Mouse (Mus musculus) cerebellum, adult 11 months (tissue): Measurements from ENCODE around the gene Ckmt2.

ENCODE experiments used
- DNase-seq: peaks from one replicate; pipeline ENCODE4 v3.0.0; 2022

Gene Ckmt2

DNA sequence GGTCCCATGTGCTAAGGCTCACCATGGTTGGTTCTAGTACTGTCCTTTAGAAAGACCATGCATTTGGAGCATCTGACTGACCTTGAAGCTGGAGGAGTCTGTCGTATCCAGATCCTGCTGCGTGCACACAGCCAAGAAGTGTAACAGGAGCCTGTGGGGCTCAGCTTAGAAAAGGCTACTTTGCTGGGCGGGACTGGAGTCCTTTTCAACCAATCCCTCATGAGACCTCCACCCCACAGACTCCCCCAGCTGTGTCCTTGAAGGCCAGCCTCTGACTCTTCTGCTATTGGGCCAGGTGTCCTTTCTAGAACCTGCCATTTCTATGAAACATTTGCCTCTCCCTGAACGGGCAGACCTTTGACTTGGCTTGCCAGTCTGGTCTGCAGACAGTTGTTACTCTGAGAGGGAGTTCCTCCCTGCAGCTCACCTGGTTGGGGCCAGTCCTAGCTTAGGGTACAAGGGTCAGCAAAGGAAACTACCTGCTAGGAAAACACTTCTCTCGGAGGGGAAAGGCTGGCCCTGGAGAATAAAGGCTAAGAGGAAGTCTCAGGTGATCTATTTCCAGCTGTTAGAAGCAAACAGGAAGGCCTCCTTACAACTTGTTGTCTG, at the start of gene Ckmt2:
Gene Ckmt2, minus strand, starts transcription at position 145 of the 609 bp plus-strand sequence.
- DNase-seq = no peak

DNA sequence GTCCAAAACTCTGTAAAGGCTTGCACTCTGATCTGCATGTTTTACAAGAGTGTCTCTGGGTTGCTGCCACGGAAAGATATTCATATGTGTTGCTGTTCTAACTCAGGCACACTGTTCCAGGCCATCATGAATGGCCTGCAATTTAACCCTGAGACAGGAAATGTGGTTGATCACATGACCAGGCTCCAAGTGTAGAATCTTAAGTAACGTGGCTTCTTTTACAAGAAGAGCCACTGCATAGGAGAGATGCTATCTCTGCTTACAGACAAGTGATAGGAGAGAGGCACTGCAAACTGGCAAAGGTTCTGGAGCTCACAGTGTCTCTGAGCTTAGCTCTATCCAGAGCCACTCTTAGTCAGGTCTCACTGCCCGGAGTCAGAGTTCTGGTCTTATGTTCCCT, 44.3 kb upstream of the Ckmt2 start:
- no peak for DNase-seq

DNA sequence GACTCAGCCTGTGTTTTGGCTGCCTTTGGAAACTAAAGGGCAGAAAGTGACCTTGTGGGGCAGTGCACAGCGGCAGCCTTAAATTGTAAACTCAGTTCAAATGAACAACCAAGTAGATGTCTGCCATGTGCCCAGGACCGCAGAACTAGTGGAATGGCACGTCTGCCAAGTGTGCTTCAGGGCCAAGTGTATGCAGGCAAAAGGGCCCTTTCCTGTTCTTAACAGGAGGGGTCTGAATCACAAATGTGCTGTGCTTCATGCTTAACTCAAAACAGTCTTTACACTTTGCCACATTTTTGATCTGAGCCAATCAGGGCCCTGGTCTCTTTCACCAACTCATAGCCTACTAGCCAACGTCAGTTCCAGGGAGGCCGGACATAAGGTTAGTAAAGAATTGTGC, 42.1 kb upstream of the Ckmt2 start:
- no peak for DNase-seq

DNA sequence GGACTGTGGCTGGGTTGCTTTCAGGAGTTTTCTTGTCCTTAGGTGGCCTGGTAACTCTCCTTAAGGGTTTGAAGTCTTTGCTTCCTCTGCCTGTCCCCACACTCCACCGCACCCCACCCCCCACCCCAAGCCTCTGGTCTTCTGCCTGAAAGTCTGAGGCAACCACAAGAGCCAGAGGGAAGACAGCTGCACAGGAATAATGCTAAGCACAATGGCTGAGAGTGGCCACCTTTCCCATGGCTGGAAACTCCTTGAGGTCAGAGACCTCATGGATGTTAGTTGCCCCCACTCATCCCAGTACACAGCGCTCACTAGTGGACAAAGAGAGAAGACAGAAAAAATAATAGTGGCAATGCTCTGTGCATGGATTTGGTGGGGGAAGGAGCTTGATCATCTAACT, 41.1 kb upstream of the Ckmt2 start:
- DNase-seq = no peak

DNA sequence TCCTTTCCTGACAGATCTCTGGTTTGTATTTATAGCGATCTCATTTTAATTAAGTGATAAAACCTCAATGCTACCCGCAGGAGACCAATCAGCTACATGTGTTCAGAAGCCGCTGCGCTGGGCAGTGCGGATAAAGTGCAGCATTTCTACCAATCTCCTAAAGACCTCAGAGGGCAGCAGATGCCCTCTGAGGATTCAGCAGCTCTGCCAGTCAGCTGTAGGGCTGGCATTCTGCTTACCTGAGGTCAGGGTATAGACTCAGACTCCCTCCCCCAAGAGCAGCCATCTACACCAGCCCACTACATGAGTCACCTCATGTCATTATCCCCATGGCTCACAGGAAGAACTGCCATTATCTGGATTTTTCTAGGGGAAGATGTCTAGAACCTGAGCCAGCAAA, 39.6 kb upstream of the Ckmt2 start:
- DNase-seq = no peak

DNA sequence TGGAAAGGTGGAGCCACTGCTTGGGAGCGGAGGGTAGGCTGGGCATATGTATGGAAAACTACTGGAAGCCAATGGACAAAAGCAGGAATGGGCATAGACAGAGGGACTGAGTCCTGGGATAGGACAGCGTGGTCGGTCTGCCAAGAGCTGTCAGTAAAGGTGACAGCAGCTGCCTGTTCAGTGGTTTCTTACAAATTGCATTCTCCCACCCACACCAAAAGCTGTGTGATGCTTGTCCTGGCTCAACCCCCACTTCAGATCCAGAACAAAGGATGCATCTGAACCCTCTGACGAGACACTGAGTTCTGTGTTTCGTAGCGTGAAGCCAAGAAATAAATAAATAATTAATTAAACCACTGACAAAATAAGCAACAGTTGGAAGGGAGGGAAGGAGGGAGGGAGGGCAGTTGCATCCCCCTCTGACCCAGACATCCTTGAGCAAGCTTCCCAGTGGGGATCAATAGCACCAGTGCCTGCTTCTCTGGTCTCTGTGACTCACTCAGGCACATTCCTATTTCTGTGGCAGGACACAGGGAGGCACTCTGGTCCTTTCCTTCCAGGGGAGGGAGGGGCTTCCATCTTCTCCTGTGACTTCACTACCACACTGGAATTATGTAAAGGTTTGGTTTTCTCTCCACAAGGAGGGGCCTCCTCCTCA, 39.0 kb upstream of the Ckmt2 start:
- DNase-seq = no peak

DNA sequence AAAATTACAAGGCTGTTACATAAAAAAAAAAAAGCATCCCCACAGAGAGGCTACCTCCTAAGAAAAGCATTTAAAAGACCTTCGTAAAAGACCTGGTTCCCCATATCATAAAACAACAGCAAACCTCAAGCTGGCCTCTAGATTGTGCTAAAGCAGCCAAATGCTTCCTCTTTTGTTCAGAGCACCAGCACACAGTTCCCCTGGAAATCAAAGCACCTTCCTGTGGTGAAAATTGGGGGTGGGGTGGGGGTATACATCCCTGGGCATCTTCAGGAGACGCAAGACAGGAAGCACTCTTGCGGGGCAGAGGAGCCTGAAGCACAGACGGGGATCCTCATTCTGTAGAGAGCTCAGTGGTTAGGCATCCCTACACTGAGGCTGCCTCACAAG, 38.5 kb upstream of the Ckmt2 start:
- no peak for DNase-seq

DNA sequence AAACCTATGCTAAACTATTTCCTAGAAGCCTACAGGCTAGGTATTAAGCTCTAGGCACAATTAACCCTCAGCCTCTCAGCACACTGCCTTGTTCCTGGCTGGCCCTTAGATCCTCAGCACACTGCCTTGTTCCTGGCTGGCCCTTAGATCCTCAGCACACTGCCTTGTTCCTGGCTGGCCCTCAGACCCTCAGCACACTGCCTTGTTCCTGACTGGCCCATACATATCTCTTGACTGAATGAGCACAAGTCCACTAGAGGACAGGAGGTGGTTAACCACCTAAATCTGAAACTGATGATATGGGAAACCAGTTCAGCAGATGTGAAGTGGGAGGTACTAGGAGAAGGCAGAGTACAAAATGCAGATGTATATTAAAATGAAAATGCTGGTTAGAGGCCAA, 35.0 kb upstream of the Ckmt2 start:
- no peak for DNase-seq

DNA sequence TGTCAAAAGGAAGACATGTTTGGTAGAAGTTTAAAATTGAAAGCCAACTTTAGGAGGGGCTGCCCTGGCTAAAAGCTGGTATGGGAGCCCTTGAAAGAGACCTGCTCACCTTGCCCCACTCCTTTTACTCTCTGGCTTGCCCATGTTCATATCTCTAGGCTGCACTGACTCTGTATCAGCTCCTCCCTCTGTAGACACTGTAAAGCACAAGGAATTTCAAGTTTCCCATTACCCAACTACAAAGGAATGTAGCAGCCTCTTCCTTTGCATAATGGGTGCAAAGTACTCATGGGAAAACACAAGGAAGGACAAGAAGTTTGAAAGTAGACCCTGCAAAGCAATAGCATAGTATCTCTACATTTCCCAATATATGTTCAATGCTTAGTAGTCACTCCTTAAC, 34.5 kb upstream of the Ckmt2 start:
- no peak for DNase-seq

DNA sequence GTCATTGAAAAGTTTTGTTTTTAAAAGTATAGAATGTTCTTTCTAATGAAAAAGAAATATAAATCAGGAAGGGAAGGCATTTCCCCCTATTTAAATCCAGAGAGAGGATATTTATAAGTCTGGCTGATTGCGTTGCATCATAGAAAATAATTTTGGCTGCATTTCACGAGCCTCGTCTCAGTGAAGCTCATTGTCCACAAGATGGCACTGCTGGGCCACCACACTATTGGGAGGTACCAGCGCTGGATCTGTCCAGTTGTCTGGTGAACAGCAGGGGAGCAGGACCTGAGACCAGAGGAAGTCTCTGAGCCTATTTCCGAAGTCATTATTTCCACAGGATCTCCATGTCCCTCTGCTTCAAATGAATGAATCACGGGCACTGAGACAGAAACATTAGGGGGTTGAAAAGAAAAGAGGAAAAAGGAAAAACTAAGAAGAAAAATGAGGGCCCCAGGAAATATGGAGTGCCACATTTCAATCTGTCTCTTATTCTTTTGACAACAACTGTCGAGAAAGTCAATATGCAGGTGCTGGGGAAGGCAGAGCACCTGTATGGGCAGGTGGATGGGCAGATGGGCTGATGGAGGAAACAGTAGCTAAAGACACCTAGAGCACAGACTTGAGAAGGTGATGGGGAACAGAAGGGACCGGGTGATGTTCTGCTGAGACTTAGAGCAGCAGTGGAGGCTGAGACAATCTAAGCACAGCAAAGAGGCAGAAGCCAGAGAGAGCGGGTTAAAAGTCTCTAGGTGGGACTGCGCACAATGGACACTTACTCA, 31.7 kb upstream of the Ckmt2 start:
- DNase-seq = peak; percentile 24

DNA sequence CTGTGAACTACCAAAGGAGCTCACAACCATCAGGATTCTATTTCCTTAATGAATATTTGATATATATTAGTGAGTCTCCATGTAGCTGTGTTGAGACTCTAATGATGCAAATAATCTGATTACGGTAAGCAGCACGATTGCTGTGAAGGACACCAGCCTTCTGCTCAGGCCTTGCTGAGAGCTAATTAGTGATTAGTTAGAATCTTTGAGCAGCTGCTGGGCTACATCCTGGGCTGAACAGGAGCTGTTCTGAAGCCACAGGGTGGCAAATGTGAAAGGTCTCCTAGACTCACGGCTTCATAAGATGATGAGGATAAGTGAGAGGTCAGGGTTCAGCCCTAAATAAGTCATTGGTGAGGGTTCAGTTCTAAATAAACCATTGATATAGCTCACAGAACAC, 29.7 kb upstream of the Ckmt2 start:
- no peak for DNase-seq

DNA sequence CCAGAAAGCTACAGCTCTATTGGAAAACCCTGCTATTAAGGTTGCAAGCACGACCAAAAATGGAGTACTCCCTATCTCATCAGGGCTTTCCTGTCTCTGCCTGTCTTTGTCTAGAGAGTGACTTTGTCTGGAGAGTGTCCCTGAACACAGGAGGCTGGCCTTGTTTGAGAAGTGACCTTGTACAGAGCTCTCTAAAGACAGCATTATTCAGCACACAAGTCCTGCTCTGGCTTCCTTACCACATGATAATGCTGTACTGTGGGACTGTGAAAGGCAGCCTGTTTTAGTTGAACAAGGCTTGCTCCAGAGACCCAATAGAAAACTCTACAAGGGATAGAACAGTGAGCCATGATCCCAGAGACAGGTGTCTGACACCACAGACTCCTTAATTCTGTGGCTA, 19.8 kb upstream of the Ckmt2 start:
- DNase-seq = no peak

DNA sequence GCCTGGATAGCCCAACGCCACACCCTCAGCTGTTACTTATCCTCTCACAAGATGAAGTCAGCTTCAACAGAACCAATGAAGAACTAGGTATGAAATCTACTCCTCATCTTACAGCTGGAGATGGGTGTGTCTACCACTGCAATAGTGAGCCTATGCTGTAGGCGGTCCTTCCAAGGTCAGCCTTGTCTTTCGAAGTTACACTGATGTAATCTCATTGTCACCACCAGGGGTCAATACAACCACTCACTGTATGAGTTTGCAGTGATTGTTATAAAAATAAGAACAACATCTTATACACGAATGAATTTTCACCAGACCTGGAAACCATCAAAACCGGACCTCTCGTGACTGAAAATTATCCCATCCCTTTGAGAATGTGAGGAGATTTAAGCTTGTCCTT, 16.4 kb upstream of the Ckmt2 start:
- no peak for DNase-seq

DNA sequence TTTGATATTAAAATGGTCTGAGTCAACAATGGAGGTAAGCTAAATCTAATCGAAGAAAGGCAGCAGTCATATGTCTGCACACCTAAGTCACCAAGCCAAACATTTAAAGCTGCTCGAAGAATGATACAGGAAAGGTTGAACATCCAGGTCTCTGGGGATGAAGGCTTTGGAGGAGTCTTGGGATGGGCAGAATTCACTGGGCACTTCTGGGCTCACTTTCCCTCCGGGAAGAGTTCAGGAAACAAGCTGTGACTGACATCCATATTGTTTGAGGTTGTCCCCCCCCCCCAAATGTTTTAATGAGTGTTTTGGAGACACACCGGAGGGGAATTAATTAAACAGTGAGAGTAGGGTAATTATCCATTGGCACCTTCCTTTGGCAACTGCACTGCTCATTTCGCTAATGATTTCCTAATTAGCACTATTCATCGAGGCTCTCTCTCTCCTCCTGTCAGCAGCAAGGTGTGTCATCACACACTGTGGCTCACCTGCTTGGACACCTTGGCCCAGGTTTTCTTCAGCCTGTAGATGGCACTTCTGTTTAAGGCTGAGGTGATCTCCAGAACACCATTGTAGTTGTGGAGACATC, 13.4 kb upstream of the Ckmt2 start:
- DNase-seq = no peak

DNA sequence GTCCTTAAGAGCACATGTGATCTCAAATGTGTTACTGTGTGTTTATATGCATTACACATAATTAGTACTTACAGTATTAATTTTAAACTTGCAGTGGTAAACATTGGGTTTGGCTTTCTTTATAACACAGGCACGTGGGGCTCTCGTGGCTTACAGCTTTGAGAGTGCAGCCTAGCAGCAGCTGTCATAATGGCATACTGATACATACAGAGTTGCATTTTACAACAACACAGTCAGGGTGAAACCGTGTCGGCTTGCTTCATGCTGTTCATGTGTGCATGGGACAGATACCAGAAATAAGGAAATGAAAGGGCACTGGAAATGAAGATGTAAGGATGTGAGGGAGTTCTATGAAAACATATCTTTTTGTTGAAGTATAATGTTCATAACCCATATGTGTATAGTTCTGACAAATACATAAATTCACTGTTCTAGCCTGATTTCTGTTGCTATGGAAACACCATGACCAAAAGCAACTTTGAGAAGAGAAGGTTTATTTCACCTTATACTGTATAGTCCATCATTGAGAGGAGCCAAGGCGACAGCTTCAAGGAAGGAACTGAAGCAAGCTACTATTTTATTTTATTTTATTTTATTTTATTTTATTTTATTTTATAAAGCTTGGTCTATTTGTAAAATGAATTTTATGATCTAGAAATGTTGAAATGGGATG, 8.2 kb upstream of the Ckmt2 start:
- no peak for DNase-seq

DNA sequence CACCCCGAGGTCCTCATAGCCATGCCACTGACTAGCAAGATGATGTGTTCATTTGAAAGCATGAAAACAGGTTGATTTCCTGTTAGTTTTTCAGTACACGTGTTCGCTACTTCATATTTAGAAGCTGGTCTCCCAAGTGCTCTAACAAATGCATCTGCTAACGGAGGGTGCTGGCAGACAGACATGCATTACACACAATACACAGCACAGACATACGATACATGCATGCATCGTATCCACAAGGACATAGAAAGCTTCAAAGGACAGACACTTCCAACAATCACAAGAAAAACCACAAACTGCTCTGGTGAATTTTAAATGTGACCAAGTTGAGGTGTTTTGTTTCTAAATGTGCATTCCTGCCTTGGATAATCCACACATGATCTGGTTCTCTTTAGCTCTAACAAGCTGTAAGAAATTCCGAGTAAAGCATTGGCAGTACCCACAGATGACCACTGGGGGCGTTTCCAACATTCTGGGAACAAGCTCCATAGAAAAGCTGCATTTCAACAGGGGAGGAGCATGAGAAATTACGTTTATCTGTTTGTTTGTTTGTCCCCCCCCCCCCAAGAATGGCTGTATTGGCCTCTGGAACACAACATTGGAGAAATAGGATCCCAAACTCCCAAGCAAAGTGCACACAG, 5.3 kb upstream of the Ckmt2 start:
- DNase-seq = peak; percentile 16

DNA sequence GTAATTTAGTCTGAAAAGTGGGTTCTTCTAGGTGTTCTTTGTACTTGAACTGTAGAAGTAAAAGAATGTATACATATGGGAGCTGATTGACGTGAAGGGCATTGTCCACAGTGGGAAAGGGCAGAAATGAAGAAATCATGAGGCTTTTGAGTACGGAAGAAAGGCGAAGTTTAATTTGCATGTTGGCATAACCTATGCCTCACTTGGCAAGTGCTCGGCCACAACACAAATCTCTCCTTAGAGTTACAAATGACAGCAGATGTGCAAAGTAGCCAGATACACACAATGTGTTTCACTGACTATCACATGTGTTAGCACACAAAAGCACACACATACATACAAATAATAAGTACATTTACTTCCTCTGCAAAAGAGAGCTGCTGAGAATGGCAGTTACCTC, 3.6 kb upstream of the Ckmt2 start:
- DNase-seq = no peak

DNA sequence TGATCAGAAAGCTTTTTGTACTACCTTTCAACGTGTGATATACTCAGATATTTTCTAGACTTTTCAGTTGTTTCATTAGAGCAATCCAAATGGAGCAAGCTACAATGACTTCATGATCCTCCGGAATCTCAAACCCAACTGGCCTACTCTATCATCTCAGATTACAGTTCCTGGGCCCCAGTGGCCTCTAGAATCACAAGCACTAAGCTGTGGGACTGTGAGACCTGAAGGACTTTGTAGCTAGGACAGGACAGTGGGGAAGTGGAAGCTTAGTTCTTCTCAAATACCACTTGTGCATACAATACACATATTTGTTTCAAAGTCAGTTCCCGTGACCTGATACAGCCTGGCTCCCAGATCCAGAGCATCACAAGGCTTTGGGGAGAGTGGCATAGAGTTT, 1.3 kb upstream of the Ckmt2 start:
- DNase-seq = no peak

DNA sequence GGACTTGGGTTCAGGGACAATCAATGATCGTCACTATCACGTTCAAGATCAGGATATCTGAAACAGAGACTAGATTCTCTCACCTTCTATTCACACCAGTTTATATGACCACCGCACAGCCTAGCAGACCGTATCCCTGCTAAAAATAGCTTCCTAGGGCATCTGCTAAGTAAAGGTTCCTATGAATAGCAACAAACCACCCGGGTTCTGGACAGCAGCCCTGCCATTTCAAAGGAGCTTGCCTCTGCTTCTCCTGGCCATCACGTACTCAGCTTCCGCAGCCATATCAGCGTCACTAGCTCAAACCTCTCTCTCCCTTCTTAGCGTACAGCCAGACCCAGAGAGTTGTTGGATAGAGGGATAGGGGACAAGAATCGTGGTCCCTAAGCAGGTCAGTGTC, 665 bp upstream of the Ckmt2 start:
- DNase-seq = no peak

DNA sequence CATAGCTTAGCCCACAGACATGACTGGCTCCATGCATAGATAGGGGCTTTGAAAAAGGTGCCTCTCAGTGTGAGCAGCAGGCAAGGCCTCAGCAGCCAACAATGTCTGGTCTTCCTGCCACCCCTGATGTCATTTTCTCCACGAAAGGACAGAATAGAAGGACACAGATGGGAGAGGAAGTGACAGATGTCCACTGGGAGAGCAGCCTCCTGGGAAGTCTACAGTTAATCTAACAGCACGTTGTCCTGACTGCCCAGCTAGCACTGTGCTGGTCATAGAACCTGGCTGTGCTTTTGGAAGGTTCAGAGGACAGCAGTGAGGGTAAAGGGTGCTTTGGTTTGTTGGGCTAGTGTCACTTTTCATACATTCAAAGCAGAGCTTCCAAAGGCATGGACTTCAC, 1.1 kb downstream of the Ckmt2 start:
- DNase-seq = no peak

DNA sequence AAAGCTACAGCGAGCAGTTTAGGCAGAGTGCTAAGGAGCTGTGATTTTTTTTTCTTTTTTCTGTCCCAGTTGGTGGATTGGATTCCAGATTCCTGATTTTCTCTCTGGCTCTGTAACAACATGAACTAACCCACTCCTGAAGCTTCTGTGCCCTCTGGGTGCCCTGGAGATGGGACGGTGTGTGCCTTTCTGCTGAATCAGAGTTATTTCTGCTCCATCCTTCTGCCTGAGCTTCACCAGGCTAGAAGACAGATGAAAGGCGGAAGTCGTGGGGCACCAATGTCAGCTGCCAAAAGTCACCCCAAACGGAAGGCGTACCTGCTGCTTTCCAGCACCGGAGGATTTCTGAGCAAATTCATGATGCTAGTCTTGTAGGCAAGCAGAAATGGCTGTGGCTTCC, 2.1 kb downstream of the Ckmt2 start:
- no peak for DNase-seq

DNA sequence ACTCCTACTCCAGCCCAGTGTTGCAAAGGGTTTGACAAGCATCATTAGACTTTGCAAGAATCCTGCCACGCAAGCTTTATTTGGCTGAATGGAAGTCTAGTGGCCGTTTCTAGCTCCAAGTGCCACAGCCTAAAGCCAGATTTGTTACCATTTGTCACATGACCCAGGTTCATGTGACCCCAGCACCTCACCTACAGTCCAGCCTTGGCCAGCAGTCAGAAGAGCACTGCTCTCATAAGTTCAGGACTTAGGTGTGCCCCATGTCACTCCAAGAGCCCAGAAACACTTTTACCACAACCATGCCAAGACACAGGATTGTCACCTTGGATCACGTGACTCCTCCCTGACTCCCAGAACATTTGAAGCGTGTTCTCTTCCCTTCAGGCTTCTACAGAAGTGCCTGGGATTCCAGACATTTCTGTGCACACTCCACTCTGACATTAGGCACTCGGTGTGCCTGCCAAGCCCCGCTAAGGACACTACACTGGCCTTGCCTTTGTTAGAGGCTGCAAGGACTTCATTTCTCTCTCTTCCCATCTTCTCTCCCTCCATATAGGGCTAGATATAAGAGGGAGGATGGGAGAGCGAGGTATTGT, 2.9 kb downstream of the Ckmt2 start:
- DNase-seq = no peak

DNA sequence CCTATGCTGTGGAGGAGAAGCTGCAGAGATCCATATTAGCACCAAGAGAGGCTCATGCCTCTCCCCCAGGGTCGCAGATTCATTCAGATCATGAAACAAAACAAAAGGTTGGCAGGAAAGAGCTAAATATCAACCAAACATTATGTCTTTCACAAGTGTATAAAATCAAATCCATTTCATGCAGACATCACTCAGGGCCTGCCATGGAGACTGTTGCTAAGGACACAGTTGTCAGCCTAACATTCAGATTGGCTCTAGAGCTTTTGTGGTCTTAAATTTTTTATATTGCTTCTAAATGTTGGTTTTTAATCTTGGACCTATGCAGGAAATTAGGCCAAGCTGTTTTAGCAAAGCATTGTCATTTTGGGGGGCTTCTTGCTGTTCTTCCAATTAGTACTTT, 8.1 kb downstream of the Ckmt2 start:
- no peak for DNase-seq
